Mouse (Mus musculus) cerebellum, adult 2 months (tissue): ENCODE results near the gene Gm29776.

Experiments used
- CTCF ChIP-seq: fragments of 200-500 bp; IDR thresholded peaks from 2 replicates; pipeline ENCODE4 v1.5.1; 2011; ENCODE audit warnings: low read depth, mild to moderate bottlenecking, control low read depth, low read length, moderate library complexity, borderline replicate concordance; ENCODE audit not compliant: insufficient read depth
- POLR2A ChIP-seq: fragments of 200-500 bp; IDR thresholded peaks from 2 replicates; pipeline ENCODE4 v1.6.1; 2011; ENCODE audit warnings: low read length, control low read depth, borderline replicate concordance; ENCODE audit not compliant: insufficient read depth

DNA sequence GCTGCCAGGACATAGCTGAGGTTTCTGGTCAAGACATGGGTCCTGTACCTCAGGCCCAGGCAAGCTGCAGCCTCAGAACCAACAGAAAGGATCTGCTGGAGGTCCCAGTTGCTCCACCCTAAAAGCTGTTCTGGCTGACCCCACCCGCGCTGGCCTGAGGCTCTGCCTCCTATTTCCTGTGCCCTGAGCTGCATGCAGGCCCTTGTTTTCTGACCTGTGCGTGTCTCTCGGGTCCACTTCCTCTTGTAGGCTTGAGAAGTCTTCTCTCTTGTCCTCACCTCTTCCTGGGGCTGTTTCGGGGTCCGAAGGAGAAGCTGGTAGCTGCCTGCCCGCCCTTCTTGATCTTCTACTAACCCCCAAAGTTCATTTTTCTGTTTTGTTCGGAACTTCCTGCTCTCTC, 14.2 kb upstream of the Gm29776 start:
- TF ChIP-seq CTCF, result no peak
- no peak for TF ChIP-seq POLR2A
